Mouse (Mus musculus) brain, embryonic 14.5 days (tissue): Measurements from ENCODE around the gene Vrtn.

Experiments
- CTCF ChIP-seq: fragments of 200-500 bp; IDR thresholded peaks from 2 replicates; pipeline ENCODE4 v1.5.1; 2012; ENCODE audit warnings: inconsistent platforms, mild to moderate bottlenecking, moderate library complexity, borderline replicate concordance; ENCODE audit not compliant: insufficient read depth, insufficient read length; ENCODE audit errors: extremely low read depth
- POLR2A ChIP-seq: fragments of 200-500 bp; IDR thresholded peaks from 2 replicates; pipeline ENCODE4 v1.6.1; 2012; ENCODE audit warnings: mild to moderate bottlenecking, inconsistent platforms, borderline replicate concordance; ENCODE audit not compliant: poor library complexity, insufficient read depth, insufficient read length, severe bottlenecking; ENCODE audit errors: extremely low read depth

- TF ChIP-seq CTCF (no peak), POLR2A (no peak)
Measured at GRCm38 (mm10) chr12:84640654-84641053, at the start of gene Vrtn.
